Mouse (Mus musculus): ENCODE data around the gene Gstp3. TPM values are rescaled to one million over a fixed set of nuclear protein-coding genes. Genes with fewer than 3 reads are reported as not detected.

The Gstp3 gene
- polyA plus RNA-seq, 1 experiment from 2014 or later = not detected

DNA sequence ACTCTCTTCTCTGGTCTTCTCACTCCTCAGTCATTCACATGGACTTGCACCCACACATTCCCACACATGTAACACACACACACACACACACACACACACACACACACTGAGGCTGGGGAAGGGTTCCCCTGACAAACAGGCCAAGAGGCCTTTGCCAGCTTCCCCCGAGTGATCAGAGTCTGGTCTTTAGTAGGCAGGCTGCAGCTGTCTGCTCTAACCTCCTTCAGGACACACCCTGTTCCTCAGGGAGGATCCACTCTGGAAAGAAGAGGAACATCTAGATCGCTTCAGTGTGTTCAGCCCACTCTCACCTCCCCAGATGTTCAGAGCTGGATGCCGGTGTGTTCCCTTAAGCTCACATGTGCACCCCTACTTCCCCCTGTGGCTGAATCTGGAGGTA lies 35.0 kb upstream of the Gstp3 start:
- no peaks in the 10 kb centered on the region for H3K27me3 ChIP-seq (ENCODE audit: control insufficient read depth, insufficient read depth, low read depth, low read length)
- no peak overlapping the region for H3K4me3 ChIP-seq (ENCODE audit: low read depth, low read length)
- H3K9ac ChIP-seq (ENCODE audit: low read depth, low read length) = no peak overlapping the region
- H3K36me3 ChIP-seq (ENCODE audit: control insufficient read depth, insufficient read depth, low read length) = no peaks in the 10 kb centered on the region
- peaks cover 25% of the 10 kb centered on the region for H3K4me1 ChIP-seq (ENCODE audit: control insufficient read depth, insufficient read depth, low read length)
- H3K9me3 ChIP-seq (replicated peaks; ENCODE audit: control insufficient read depth, low read length, poor library complexity, severe bottlenecking) = no peaks in the 10 kb centered on the region
- 88% methylated on average over 3 of the region's 3 CpGs for WGBS
- no peak overlapping the region for H3K4me2 ChIP-seq (ENCODE audit: low read length)
- ATAC-seq = no peak
- no peak overlapping the region for H3K27ac ChIP-seq (ENCODE audit: low read length)

GRCm38 (mm10) chr19:4093772-4094171 lies 34.4 kb upstream of the Gstp3 start:
- ATAC-seq = no peak

GRCm38 (mm10) chr19:4092750-4093149 lies 33.4 kb upstream of the Gstp3 start:
- Histone ChIP-seq H3K27me3 (ENCODE audit: control insufficient read depth, insufficient read depth, low read depth, low read length) (no peaks in the 10 kb centered on the region), H3K4me3 (ENCODE audit: low read depth, low read length) (no peak overlapping the region), H3K9ac (ENCODE audit: low read depth, low read length) (no peak overlapping the region), H3K36me3 (ENCODE audit: control insufficient read depth, insufficient read depth, low read length) (no peaks in the 10 kb centered on the region), H3K4me2 (ENCODE audit: low read length) (no peak overlapping the region), H3K4me1 (ENCODE audit: control insufficient read depth, insufficient read depth, low read length) (peaks cover 10% of the 10 kb centered on the region), H3K9me3 (replicated peaks; ENCODE audit: control insufficient read depth, low read length, poor library complexity, severe bottlenecking) (no peaks in the 10 kb centered on the region), H3K27ac (ENCODE audit: low read length) (no peak overlapping the region)
- WGBS = 94% methylated on average over 3 of the region's 3 CpGs
- ATAC-seq = no peak

More at GRCm38 (mm10) chr19:4093772-4094171, 34.4 kb upstream of the Gstp3 start:
- Histone ChIP-seq H3K27ac (ENCODE audit: low read length) (no peak overlapping the region), H3K27me3 (ENCODE audit: control insufficient read depth, insufficient read depth, low read depth, low read length) (no peaks in the 10 kb centered on the region), H3K4me2 (ENCODE audit: low read length) (no peak overlapping the region), H3K9ac (ENCODE audit: low read depth, low read length) (no peak overlapping the region), H3K4me1 (ENCODE audit: control insufficient read depth, insufficient read depth, low read length) (peaks cover 20% of the 10 kb centered on the region), H3K36me3 (ENCODE audit: control insufficient read depth, insufficient read depth, low read length) (no peaks in the 10 kb centered on the region), H3K9me3 (replicated peaks; ENCODE audit: control insufficient read depth, low read length, poor library complexity, severe bottlenecking) (no peaks in the 10 kb centered on the region), H3K4me3 (ENCODE audit: low read depth, low read length) (no peak overlapping the region)
- WGBS = 82% methylated on average over 7 of the region's 7 CpGs

DNA sequence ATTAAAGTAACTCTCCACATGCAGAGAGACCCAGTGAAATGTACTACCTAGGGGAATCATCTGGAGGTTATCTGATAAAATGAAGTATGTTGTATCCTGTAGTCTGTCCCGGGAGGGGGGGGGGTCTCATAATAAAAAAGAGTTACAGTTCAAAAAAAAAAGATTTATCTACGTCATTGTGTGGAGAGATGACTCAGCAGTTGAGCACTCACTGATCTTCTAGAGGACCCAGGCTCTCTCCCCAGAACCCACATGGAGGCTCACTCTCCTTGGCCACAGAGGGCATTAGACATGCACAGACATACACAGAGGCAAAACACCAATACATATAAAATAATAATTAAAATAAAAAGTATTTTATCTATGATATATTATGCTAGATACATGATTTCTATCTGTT lies 32.0 kb upstream of the Gstp3 start:
- Histone ChIP-seq H3K4me1 (ENCODE audit: control insufficient read depth, insufficient read depth, low read length) (peaks cover 7% of the 10 kb centered on the region; the same call in 1 of the 2 replicates), H3K4me2 (ENCODE audit: low read length) (no peak overlapping the region), H3K9ac (ENCODE audit: low read depth, low read length) (no peak overlapping the region), H3K27me3 (ENCODE audit: control insufficient read depth, insufficient read depth, low read depth, low read length) (no peaks in the 10 kb centered on the region), H3K9me3 (replicated peaks; ENCODE audit: control insufficient read depth, low read length, poor library complexity, severe bottlenecking) (no peaks in the 10 kb centered on the region), H3K4me3 (ENCODE audit: low read depth, low read length) (no peak overlapping the region), H3K27ac (ENCODE audit: low read length) (no peak overlapping the region), H3K36me3 (ENCODE audit: control insufficient read depth, insufficient read depth, low read length) (no peaks in the 10 kb centered on the region)
- ATAC-seq = no peak
- WGBS = 73% methylated on average over 2 of the region's 2 CpGs

DNA sequence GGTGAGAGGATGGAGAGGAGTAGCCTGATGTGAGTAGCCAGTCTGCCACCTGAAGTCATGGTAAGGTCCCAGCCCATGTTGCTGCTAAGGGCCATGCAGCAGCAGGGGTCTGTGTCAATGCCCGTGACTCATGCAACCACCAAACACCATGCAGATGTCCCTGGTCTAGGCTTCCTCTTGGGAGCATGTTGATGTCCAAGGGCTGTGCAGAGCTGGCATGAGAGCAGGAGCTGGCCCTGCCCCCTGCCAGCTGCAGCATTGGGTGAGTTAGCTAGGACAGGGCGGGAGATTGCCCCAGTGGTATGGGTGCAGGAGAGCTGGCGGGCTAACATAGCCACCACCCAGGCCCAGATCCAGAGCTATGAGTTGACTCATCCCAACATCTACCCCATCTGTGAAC lies 31.1 kb upstream of the Gstp3 start:
- Histone ChIP-seq H3K9ac (ENCODE audit: low read depth, low read length) (no peak overlapping the region), H3K27ac (ENCODE audit: low read length) (no peak overlapping the region), H3K9me3 (replicated peaks; ENCODE audit: control insufficient read depth, low read length, poor library complexity, severe bottlenecking) (no peaks in the 10 kb centered on the region), H3K4me1 (ENCODE audit: control insufficient read depth, insufficient read depth, low read length) (no peaks in the 10 kb centered on the region), H3K27me3 (ENCODE audit: control insufficient read depth, insufficient read depth, low read depth, low read length) (no peaks in the 10 kb centered on the region), H3K4me3 (ENCODE audit: low read depth, low read length) (no peak overlapping the region), H3K36me3 (ENCODE audit: control insufficient read depth, insufficient read depth, low read length) (no peaks in the 10 kb centered on the region), H3K4me2 (ENCODE audit: low read length) (no peak overlapping the region)
- WGBS = 86% methylated on average over 3 of the region's 3 CpGs
- ATAC-seq = no peak

GRCm38 (mm10) chr19:4089128-4089527 lies 29.8 kb upstream of the Gstp3 start:
- Histone ChIP-seq H3K27me3 (ENCODE audit: control insufficient read depth, insufficient read depth, low read depth, low read length) (no peaks in the 10 kb centered on the region), H3K27ac (ENCODE audit: low read length) (no peak overlapping the region), H3K4me3 (ENCODE audit: low read depth, low read length) (no peak overlapping the region), H3K4me2 (ENCODE audit: low read length) (no peak overlapping the region), H3K4me1 (ENCODE audit: control insufficient read depth, insufficient read depth, low read length) (no peaks in the 10 kb centered on the region), H3K9me3 (replicated peaks; ENCODE audit: control insufficient read depth, low read length, poor library complexity, severe bottlenecking) (no peaks in the 10 kb centered on the region), H3K36me3 (ENCODE audit: control insufficient read depth, insufficient read depth, low read length) (no peaks in the 10 kb centered on the region), H3K9ac (ENCODE audit: low read depth, low read length) (no peak overlapping the region)
- no peak for ATAC-seq
- WGBS = 67% methylated on average over 6 of the region's 6 CpGs

DNA sequence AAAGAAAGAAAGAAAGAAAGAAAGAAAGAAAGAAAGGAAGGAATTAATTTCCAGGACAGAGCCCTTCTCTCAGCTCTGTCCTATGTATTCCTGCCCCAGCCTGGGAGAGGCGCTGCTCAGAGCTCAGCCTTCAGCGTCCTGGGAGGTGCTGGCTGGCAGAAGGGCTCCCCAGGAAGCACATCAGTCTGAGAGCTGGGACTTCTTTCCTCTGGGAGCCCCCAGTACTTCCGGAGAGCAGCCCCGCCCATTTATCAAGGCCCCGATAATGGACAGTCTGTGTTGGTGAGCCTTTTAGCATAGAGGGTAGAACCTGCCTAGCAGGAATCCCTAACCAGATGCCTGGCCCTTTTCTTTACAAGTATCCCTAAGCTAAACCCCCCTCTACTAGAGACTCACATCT lies 28.8 kb upstream of the Gstp3 start:
- WGBS = 60% methylated on average over 5 of the region's 5 CpGs
- Histone ChIP-seq H3K4me3 (ENCODE audit: low read depth, low read length) (no peak overlapping the region), H3K4me1 (ENCODE audit: control insufficient read depth, insufficient read depth, low read length) (no peaks in the 10 kb centered on the region), H3K4me2 (ENCODE audit: low read length) (no peak overlapping the region), H3K9me3 (replicated peaks; ENCODE audit: control insufficient read depth, low read length, poor library complexity, severe bottlenecking) (no peaks in the 10 kb centered on the region), H3K27me3 (ENCODE audit: control insufficient read depth, insufficient read depth, low read depth, low read length) (no peaks in the 10 kb centered on the region), H3K9ac (ENCODE audit: low read depth, low read length) (no peak overlapping the region), H3K27ac (ENCODE audit: low read length) (no peak overlapping the region), H3K36me3 (ENCODE audit: control insufficient read depth, insufficient read depth, low read length) (no peaks in the 10 kb centered on the region)
- no peak for ATAC-seq

- Histone ChIP-seq H3K4me3 (ENCODE audit: low read depth, low read length) (no peak overlapping the region), H3K27ac (ENCODE audit: low read length) (no peak overlapping the region), H3K36me3 (ENCODE audit: control insufficient read depth, insufficient read depth, low read length) (no peaks in the 10 kb centered on the region), H3K4me2 (ENCODE audit: low read length) (no peak overlapping the region), H3K27me3 (ENCODE audit: control insufficient read depth, insufficient read depth, low read depth, low read length) (no peaks in the 10 kb centered on the region), H3K9me3 (replicated peaks; ENCODE audit: control insufficient read depth, low read length, poor library complexity, severe bottlenecking) (no peaks in the 10 kb centered on the region), H3K4me1 (ENCODE audit: control insufficient read depth, insufficient read depth, low read length) (no peaks in the 10 kb centered on the region), H3K9ac (ENCODE audit: low read depth, low read length) (no peak overlapping the region)
- WGBS = 90% methylated on average over 5 of the region's 5 CpGs
- no peak for ATAC-seq
Observed at GRCm38 (mm10) chr19:4087090-4087489, 27.7 kb upstream of the Gstp3 start.

DNA sequence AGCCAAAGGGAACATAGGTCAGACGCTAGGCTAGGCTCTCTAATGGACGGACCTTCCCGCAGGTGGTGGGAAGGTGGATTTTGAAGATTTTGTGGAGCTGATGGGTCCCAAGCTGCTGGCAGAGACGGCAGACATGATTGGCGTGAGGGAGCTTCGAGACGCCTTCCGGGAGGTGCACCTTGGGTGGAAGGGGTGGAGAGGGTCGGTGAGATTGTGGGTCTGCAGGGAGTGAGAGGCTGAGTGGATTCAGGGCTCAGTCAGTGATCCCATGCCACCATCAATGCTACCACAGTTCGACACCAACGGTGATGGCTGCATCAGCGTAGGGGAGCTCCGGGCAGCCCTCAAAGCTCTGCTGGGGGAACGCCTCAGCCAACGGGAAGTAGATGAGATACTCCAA lies 26.8 kb upstream of the Gstp3 start:
- no peak overlapping the region for H3K27ac ChIP-seq (ENCODE audit: low read length)
- no peaks in the 10 kb centered on the region for H3K4me1 ChIP-seq (ENCODE audit: control insufficient read depth, insufficient read depth, low read length)
- H3K27me3 ChIP-seq (ENCODE audit: control insufficient read depth, insufficient read depth, low read depth, low read length) = no peaks in the 10 kb centered on the region
- no peaks in the 10 kb centered on the region for H3K9me3 ChIP-seq (replicated peaks; ENCODE audit: control insufficient read depth, low read length, poor library complexity, severe bottlenecking)
- no peak overlapping the region for H3K9ac ChIP-seq (ENCODE audit: low read depth, low read length)
- 93% methylated on average over 15 of the region's 15 CpGs for WGBS
- no peak for ATAC-seq
- no peak overlapping the region for H3K4me2 ChIP-seq (ENCODE audit: low read length)
- H3K4me3 ChIP-seq (ENCODE audit: low read depth, low read length) = no peak overlapping the region
- no peaks in the 10 kb centered on the region for H3K36me3 ChIP-seq (ENCODE audit: control insufficient read depth, insufficient read depth, low read length)

DNA sequence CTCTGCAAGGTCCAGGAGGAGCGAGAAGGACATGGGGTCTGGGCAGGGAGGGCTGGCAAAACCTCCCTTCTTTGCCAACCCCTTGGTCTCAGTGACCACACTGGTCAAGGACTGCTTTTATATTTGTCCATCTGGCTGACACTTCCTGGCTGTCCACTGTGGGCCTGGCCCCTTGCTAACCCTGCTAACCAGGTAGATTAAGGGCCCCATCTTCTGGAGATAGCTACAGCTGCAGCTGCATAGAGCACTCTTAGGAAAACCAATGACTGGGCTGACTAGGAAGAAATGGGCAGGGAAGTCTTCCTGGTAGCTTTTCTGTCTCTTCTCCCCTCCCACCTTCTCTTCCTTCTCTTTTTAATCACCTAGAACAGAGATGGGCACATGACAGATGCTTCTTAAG lies 25.6 kb upstream of the Gstp3 start:
- no peak for ATAC-seq
- Histone ChIP-seq H3K36me3 (ENCODE audit: control insufficient read depth, insufficient read depth, low read length) (no peaks in the 10 kb centered on the region), H3K27me3 (ENCODE audit: control insufficient read depth, insufficient read depth, low read depth, low read length) (no peaks in the 10 kb centered on the region), H3K9me3 (replicated peaks; ENCODE audit: control insufficient read depth, low read length, poor library complexity, severe bottlenecking) (no peaks in the 10 kb centered on the region), H3K4me2 (ENCODE audit: low read length) (no peak overlapping the region), H3K4me1 (ENCODE audit: control insufficient read depth, insufficient read depth, low read length) (no peaks in the 10 kb centered on the region), H3K9ac (ENCODE audit: low read depth, low read length) (no peak overlapping the region), H3K4me3 (ENCODE audit: low read depth, low read length) (no peak overlapping the region), H3K27ac (ENCODE audit: low read length) (no peak overlapping the region)
- WGBS = 92% methylated on average over 1 of the region's 1 CpGs

Measured in midbrain, embryonic 16.5 days (tissue).